In genomic region chr7:30533941-30534632, GRCm38 (mm10) we compare ENCODE assay signal across 8 mouse cellular contexts. TPM values are rescaled to one million over a fixed set of nuclear protein-coding genes. Genes with fewer than 3 reads are reported as not detected.
DNase-seq lines count a peak whose midpoint lies in the region; ATAC-seq and TF ChIP-seq lines count a peak whose summit lies in the region.

No protein-coding gene starts in this region.

- ATAC-seq in heart, embryonic 12.5 days (ENCODE audit: insufficient number of reproducible peaks, low FRiP score): no peak; the same call in 1 of the 2 replicates
- peak; percentile 19 for ATAC-seq in embryonic facial prominence, embryonic 14.5 days (ENCODE audit: low read depth)
- peak; percentile 18; the same call in 1 of the 2 replicates for ATAC-seq in limb, embryonic 12.5 days (ENCODE audit: insufficient number of reproducible peaks, insufficient read depth, low FRiP score, low TSS enrichment, low read depth)
- ATAC-seq in erythroid progenitor cell, adult 5-6 weeks (replicated peaks; ENCODE audit: low FRiP score, poor library complexity, severe bottlenecking): no peak

- H3K27me3 ChIP-seq in heart, embryonic 12.5 days (replicated peaks): 0 out of 2 replicates have a peak, but pooled peaks cover 11% of the 10 kb centered on the region
- no peaks in the 10 kb centered on the region for H3K27me3 ChIP-seq in embryonic facial prominence, embryonic 14.5 days (replicated peaks; ENCODE audit: control insufficient read depth, insufficient read depth, low read length)
- H3K27me3 ChIP-seq in limb, embryonic 12.5 days: no peaks in the 10 kb centered on the region

- no peak for TF ChIP-seq POLR2A in olfactory bulb, adult 2 months (IDR thresholded peaks at IDR 0.05; ENCODE audit: insufficient read depth, low read depth, low read length)

- intact Hi-C loops in heart, postnatal 25 days (cut with DNase I): no loop called here

- no peak for DNase-seq in heart, postnatal 25 days (ENCODE audit: low spot score)
- no peak for DNase-seq in ES-E14 (ENCODE audit: low read depth, low spot score)
- DNase-seq in embryonic facial prominence, embryonic 14.5 days (ENCODE audit: low spot score): peak; percentile 7
- no peak for DNase-seq in urinary bladder, postnatal 10 days (ENCODE audit: low spot score)

- H3K9me3 ChIP-seq in heart, embryonic 12.5 days (replicated peaks): no peaks in the 10 kb centered on the region
- H3K9me3 ChIP-seq in ES-E14 (ENCODE audit: control insufficient read depth, insufficient read depth, low read depth, low read length): no peaks in the 10 kb centered on the region
- no peaks in the 10 kb centered on the region for H3K9me3 ChIP-seq in embryonic facial prominence, embryonic 14.5 days (ENCODE audit: control insufficient read depth, low read length)
- no peaks in the 10 kb centered on the region for H3K9me3 ChIP-seq in limb, embryonic 12.5 days

- H3K4me3 ChIP-seq in heart, embryonic 12.5 days: peak overlapping the region; percentile 74
- peak overlapping the region; percentile 72 to 92 for H3K4me3 ChIP-seq in ES-E14 (ENCODE audit: insufficient read depth in 1 of 2, low read depth in 1 of 2, low read length in 2 of 2, poor library complexity in 1 of 2, severe bottlenecking in 1 of 2)
- H3K4me3 ChIP-seq in embryonic facial prominence, embryonic 14.5 days (ENCODE audit: low read depth, low read length): peak overlapping the region; percentile 60
- H3K4me3 ChIP-seq in limb, embryonic 12.5 days (replicated peaks): peak overlapping the region; percentile 67
- H3K4me3 ChIP-seq in olfactory bulb, adult 2 months (ENCODE audit: insufficient read depth, low read depth, low read length): peak overlapping the region; percentile 95

- H3K36me3 ChIP-seq in heart, embryonic 12.5 days: peaks cover 32% of the 10 kb centered on the region
- peaks cover under 1% of the 10 kb centered on the region for H3K36me3 ChIP-seq in ES-E14 (ENCODE audit: control insufficient read depth, insufficient read depth, low read length, poor library complexity, severe bottlenecking)
- peaks cover 40% of the 10 kb centered on the region for H3K36me3 ChIP-seq in embryonic facial prominence, embryonic 14.5 days (ENCODE audit: control insufficient read depth, insufficient read depth, low read length)
- peaks cover 51% of the 10 kb centered on the region for H3K36me3 ChIP-seq in limb, embryonic 12.5 days

- 9% methylated on average over 26 of the region's 26 CpGs for WGBS in heart, embryonic 12.5 days
- WGBS in embryonic facial prominence, embryonic 14.5 days: 6% methylated on average over 25 of the region's 26 CpGs
- 10% methylated on average over 23 of the region's 26 CpGs for WGBS in limb, embryonic 12.5 days
- 2% methylated on average over 26 of the region's 26 CpGs for WGBS in olfactory bulb, adult 2 months

- peak overlapping the region; percentile 80 for H3K9ac ChIP-seq in heart, embryonic 12.5 days
- peak overlapping the region; percentile 75; the same call in 1 of the 2 replicates for H3K9ac ChIP-seq in ES-E14 (ENCODE audit: insufficient read depth, low read depth, low read length, poor library complexity, severe bottlenecking)
- H3K9ac ChIP-seq in embryonic facial prominence, embryonic 14.5 days (ENCODE audit: low read depth, low read length): peak overlapping the region; percentile 68
- H3K9ac ChIP-seq in limb, embryonic 12.5 days (replicated peaks): peak overlapping the region; percentile 71

- in situ Hi-C loops in ES-E14 (cut with MboI; ENCODE audit: low sequenced_read_pairs in 2 of 2, unreplicated experiment in 2 of 2): no loop called here

- H3K27ac ChIP-seq in heart, embryonic 12.5 days (ENCODE audit: poor library complexity, severe bottlenecking): no peak overlapping the region
- H3K27ac ChIP-seq in ES-E14 (ENCODE audit: insufficient read depth, low read depth, low read length, poor library complexity, severe bottlenecking): no peak overlapping the region
- H3K27ac ChIP-seq in embryonic facial prominence, embryonic 14.5 days (replicated peaks; ENCODE audit: low read depth, low read length): no peak overlapping the region
- H3K27ac ChIP-seq in limb, embryonic 12.5 days: peak overlapping the region; percentile 62; the same call in 1 of the 2 replicates
- H3K27ac ChIP-seq in olfactory bulb, adult 2 months (ENCODE audit: insufficient read depth, low read depth, low read length): peak overlapping the region; percentile 49

- no peak for TF ChIP-seq CTCF in olfactory bulb, adult 2 months (IDR thresholded peaks at IDR 0.05; ENCODE audit: insufficient read depth, low read depth, low read length)

- H3K4me2 ChIP-seq in heart, embryonic 12.5 days: peak overlapping the region; percentile 96
- H3K4me2 ChIP-seq in embryonic facial prominence, embryonic 14.5 days (ENCODE audit: low read depth, low read length): peak overlapping the region; percentile 78
- H3K4me2 ChIP-seq in limb, embryonic 12.5 days: peak overlapping the region; percentile 85

- H3K4me1 ChIP-seq in heart, embryonic 12.5 days (replicated peaks): peaks cover 33% of the 10 kb centered on the region
- peaks cover 0 to 4% of the 10 kb centered on the region in 2 experiments; a peak in 1 of 4 replicates for H3K4me1 ChIP-seq in ES-E14 (ENCODE audit: control insufficient read depth in 2 of 2, insufficient read depth in 2 of 2, low read length in 2 of 2, poor library complexity in 1 of 2)
- peaks cover 12% of the 10 kb centered on the region; the same call in 1 of the 2 replicates for H3K4me1 ChIP-seq in embryonic facial prominence, embryonic 14.5 days (ENCODE audit: control insufficient read depth, insufficient read depth, low read length)
- peaks cover 15% of the 10 kb centered on the region for H3K4me1 ChIP-seq in limb, embryonic 12.5 days (replicated peaks)
- peaks cover 43% of the 10 kb centered on the region for H3K4me1 ChIP-seq in olfactory bulb, adult 2 months (ENCODE audit: control insufficient read depth, insufficient read depth, low read length)

RNA-seq across cellular contexts. Expression of gene Arhgap33, which starts 0.8 kb away (rescaled TPM):
- polyA plus RNA-seq in heart, embryonic 12.5 days (2016; fragmentation: Nextera tagmentation; extraction: Ambion mirVana): 10.1 and 10.9 TPM in 2 replicates
- 1 to 10 TPM in 1 of 2 experiments, under 1 TPM in 1; 0.81 to 1.1 TPM for total RNA-seq in heart, postnatal 25 days (2021)
- total RNA-seq in ES-E14 (2012; rRNA removed): 1.0 and 1.4 TPM in 2 replicates
- 9.7 and 10.9 TPM in 2 replicates for polyA plus RNA-seq in embryonic facial prominence, embryonic 14.5 days (2014; fragmentation: Nextera tagmentation; extraction: Ambion mirVana)
- 15.1 and 17.7 TPM in 2 replicates for polyA plus RNA-seq in limb, embryonic 12.5 days (2016; fragmentation: Nextera tagmentation; extraction: Ambion mirVana)
- not detected in 2 replicates for polyA plus RNA-seq in olfactory bulb, adult 2 months (2012; ENCODE audit: insufficient read depth, insufficient read length, low replicate concordance, missing spikeins)
- total RNA-seq in erythroid progenitor cell, adult 5-6 weeks (2015; ENCODE audit: low replicate concordance): 73.5 and 85.9 TPM in 2 replicates
- total RNA-seq in erythroid progenitor cell, adult 5-6 weeks (2017; ENCODE audit: low replicate concordance): 43.0 and 77.7 TPM in 2 replicates

RNA-seq across cellular contexts. Expression of gene Hspb6, which starts 17.9 kb away (rescaled TPM):
- polyA plus RNA-seq in heart, embryonic 12.5 days (2016; fragmentation: Nextera tagmentation; extraction: Ambion mirVana): 30.5 and 31.6 TPM in 2 replicates
- 100 to 1,000 TPM; 720 to 731 TPM for total RNA-seq in heart, postnatal 25 days (2021)
- 1.6 and 4.1 TPM in 2 replicates for total RNA-seq in ES-E14 (2012; rRNA removed)
- 16.8 and 20.4 TPM in 2 replicates for polyA plus RNA-seq in embryonic facial prominence, embryonic 14.5 days (2014; fragmentation: Nextera tagmentation; extraction: Ambion mirVana)
- 9.5 and 10.9 TPM in 2 replicates for polyA plus RNA-seq in limb, embryonic 12.5 days (2016; fragmentation: Nextera tagmentation; extraction: Ambion mirVana)
- not detected in 2 replicates for polyA plus RNA-seq in olfactory bulb, adult 2 months (2012; ENCODE audit: insufficient read depth, insufficient read length, low replicate concordance, missing spikeins)
- 62.7 and 79.2 TPM in 2 replicates for total RNA-seq in erythroid progenitor cell, adult 5-6 weeks (2015; ENCODE audit: low replicate concordance)
- total RNA-seq in erythroid progenitor cell, adult 5-6 weeks (2017; ENCODE audit: low replicate concordance): 19.0 and 21.8 TPM in 2 replicates

RNA-seq across cellular contexts. Expression of gene Proser3, which starts 18.0 kb away (rescaled TPM):
- polyA plus RNA-seq in heart, embryonic 12.5 days (2016; fragmentation: Nextera tagmentation; extraction: Ambion mirVana): 9.3 and 12.7 TPM in 2 replicates
- total RNA-seq in heart, postnatal 25 days (2021): 1 to 10 TPM; 4.5 to 4.7 TPM
- total RNA-seq in ES-E14 (2012; rRNA removed): 6.8 and 10.8 TPM in 2 replicates
- polyA plus RNA-seq in embryonic facial prominence, embryonic 14.5 days (2014; fragmentation: Nextera tagmentation; extraction: Ambion mirVana): 8.1 and 9.9 TPM in 2 replicates
- polyA plus RNA-seq in limb, embryonic 12.5 days (2016; fragmentation: Nextera tagmentation; extraction: Ambion mirVana): 15.3 and 16.0 TPM in 2 replicates
- not detected in 2 replicates for polyA plus RNA-seq in olfactory bulb, adult 2 months (2012; ENCODE audit: insufficient read depth, insufficient read length, low replicate concordance, missing spikeins)
- total RNA-seq in erythroid progenitor cell, adult 5-6 weeks (2015; ENCODE audit: low replicate concordance): 16.8 and 24.5 TPM in 2 replicates
- 10.9 and 18.1 TPM in 2 replicates for total RNA-seq in erythroid progenitor cell, adult 5-6 weeks (2017; ENCODE audit: low replicate concordance)

RNA-seq across cellular contexts. Expression of gene Lin37, which starts 25.6 kb away (rescaled TPM):
- polyA plus RNA-seq in heart, embryonic 12.5 days (2016; fragmentation: Nextera tagmentation; extraction: Ambion mirVana): 31.1 and 34.8 TPM in 2 replicates
- total RNA-seq in heart, postnatal 25 days (2021): 10 to 100 TPM; 15.1 to 15.5 TPM
- 12.4 and 15.8 TPM in 2 replicates for total RNA-seq in ES-E14 (2012; rRNA removed)
- 45.7 and 50.5 TPM in 2 replicates for polyA plus RNA-seq in embryonic facial prominence, embryonic 14.5 days (2014; fragmentation: Nextera tagmentation; extraction: Ambion mirVana)
- polyA plus RNA-seq in limb, embryonic 12.5 days (2016; fragmentation: Nextera tagmentation; extraction: Ambion mirVana): 45.4 and 51.5 TPM in 2 replicates
- polyA plus RNA-seq in olfactory bulb, adult 2 months (2012; ENCODE audit: insufficient read depth, insufficient read length, low replicate concordance, missing spikeins): not detected in 2 replicates
- total RNA-seq in erythroid progenitor cell, adult 5-6 weeks (2015; ENCODE audit: low replicate concordance): 31.4 and 56.2 TPM in 2 replicates
- 12.5 and 22.3 TPM in 2 replicates for total RNA-seq in erythroid progenitor cell, adult 5-6 weeks (2017; ENCODE audit: low replicate concordance)

RNA-seq across cellular contexts. Expression of gene U2af1l4, which starts 29.0 kb away (rescaled TPM):
- 82.4 and 88.8 TPM in 2 replicates for polyA plus RNA-seq in heart, embryonic 12.5 days (2016; fragmentation: Nextera tagmentation; extraction: Ambion mirVana)
- total RNA-seq in heart, postnatal 25 days (2021): 10 to 100 TPM; 63.7 to 66.4 TPM
- total RNA-seq in ES-E14 (2012; rRNA removed): 56.9 and 65.8 TPM in 2 replicates
- polyA plus RNA-seq in embryonic facial prominence, embryonic 14.5 days (2014; fragmentation: Nextera tagmentation; extraction: Ambion mirVana): 85.4 and 88.0 TPM in 2 replicates
- 87.8 and 89.9 TPM in 2 replicates for polyA plus RNA-seq in limb, embryonic 12.5 days (2016; fragmentation: Nextera tagmentation; extraction: Ambion mirVana)
- not detected in 2 replicates for polyA plus RNA-seq in olfactory bulb, adult 2 months (2012; ENCODE audit: insufficient read depth, insufficient read length, low replicate concordance, missing spikeins)
- total RNA-seq in erythroid progenitor cell, adult 5-6 weeks (2015; ENCODE audit: low replicate concordance): 8.4 and 43.6 TPM in 2 replicates
- 40.8 and 59.9 TPM in 2 replicates for total RNA-seq in erythroid progenitor cell, adult 5-6 weeks (2017; ENCODE audit: low replicate concordance)

Comparison
In these comparisons a context has a peak if more than half of its experiments do, and no peak if none do; other contexts are left out.
1. ATAC-seq: peak in embryonic facial prominence, embryonic 14.5 days (single experiment) and limb, embryonic 12.5 days (single experiment); none in heart, embryonic 12.5 days (single experiment) and erythroid progenitor cell, adult 5-6 weeks (single experiment).
2. H3K27ac ChIP-seq: peak in limb, embryonic 12.5 days (single experiment) and olfactory bulb, adult 2 months (single experiment); none in heart, embryonic 12.5 days (single experiment), ES-E14 (single experiment) and embryonic facial prominence, embryonic 14.5 days (single experiment).
3. RNA of gene Hspb6, which starts 17.9 kb away (polyA plus RNA-seq): 30.5 to 31.6 TPM in heart, embryonic 12.5 days, 16.8 to 20.4 TPM in embryonic facial prominence, embryonic 14.5 days and 9.5 to 10.9 TPM in limb, embryonic 12.5 days; not detected in olfactory bulb, adult 2 months; every median in the first group is over 10 times any median in the second.
4. Peak in every context shown above with its lines, with median percentiles within 50 percentile points of each other: H3K4me2 ChIP-seq, H3K4me3 ChIP-seq and H3K9ac ChIP-seq.